Mouse (Mus musculus) CH12F3 (cell line): ENCODE data around the gene Klra9.
"Not testable (repeated sequence)": the region's sequence is repeated elsewhere in the genome, so short reads cannot be mapped to it uniquely, and the experiment has no call there.

Source experiments
- in situ Hi-C: fragments of 300-500 bp; cut with MboI; formaldehyde crosslinking; loops from 2 replicates; pipeline ENCODE4 v1.14.3; 2020; ENCODE audit warnings: low sequenced_read_pairs

Klra9 gene

GRCm38 (mm10) chr6:130193012-130193411, at the start of gene Klra9:
TSS of gene Klra9 (minus strand) at chr6:130193112.
- in situ Hi-C loops: not testable (repeated sequence)

DNA sequence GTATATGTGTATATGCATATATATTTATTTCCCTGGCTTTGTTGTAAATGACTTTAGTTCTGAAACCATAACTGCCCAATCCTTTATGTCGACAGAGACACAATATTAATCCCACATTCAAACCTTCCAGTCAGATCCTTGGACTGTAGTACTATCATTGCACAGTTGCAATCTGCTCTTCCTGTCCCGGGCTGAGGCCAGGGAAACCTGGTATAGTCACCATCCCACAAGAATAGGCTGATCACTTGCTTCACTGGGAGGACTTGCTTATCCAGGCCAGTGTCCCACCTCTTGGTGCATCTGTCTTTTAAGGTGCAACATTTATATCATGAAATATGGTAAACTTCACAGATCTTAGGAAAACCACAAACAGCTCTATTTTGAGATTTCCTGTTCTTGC, 44.6 kb upstream of the Klra9 start:
- in situ Hi-C loops: no loop called here

DNA sequence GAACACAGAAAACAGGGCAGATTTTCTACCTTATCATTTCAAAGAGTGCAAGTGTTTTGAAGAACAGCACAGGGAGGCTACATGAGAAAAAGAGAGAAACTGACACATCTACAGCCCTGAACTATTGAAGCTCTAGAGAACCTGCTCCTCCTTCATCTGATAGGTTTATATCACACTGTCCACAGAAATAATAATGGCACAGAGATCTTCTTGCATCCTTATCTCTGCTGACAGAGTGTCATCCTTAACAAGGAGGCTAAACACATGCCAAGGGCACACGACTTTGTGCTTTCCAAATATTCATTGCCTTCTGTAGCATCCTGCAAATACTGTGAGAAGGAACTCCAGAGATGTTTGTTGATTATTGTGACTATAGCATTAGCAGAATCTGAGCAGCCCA, 43.7 kb upstream of the Klra9 start:
- in situ Hi-C loops: no loop called here

GRCm38 (mm10) chr6:130233222-130233621, 40.3 kb upstream of the Klra9 start, which contains the start of gene Klra7:
TSS of gene Klra7 (minus strand) at chr6:130233322.
- in situ Hi-C loops: no loop called here

GRCm38 (mm10) chr6:130197453-130197852, 4.5 kb upstream of the Klra9 start:
- in situ Hi-C loops: not testable (repeated sequence)

GRCm38 (mm10) chr6:130129798-130130197, 63.1 kb downstream of the Klra9 start, which contains the start of gene Klra8:
TSS of gene Klra8 (minus strand) at chr6:130129898.
- in situ Hi-C loops: not testable (repeated sequence)
